Mouse (Mus musculus): ENCODE results near the gene Fam168a. TPM values are rescaled to one million over a fixed set of nuclear protein-coding genes. Genes with fewer than 3 reads are reported as not detected.
A peak's percentile ranks its signal among the peaks of the same experiment; 100 is the strongest.

The Fam168a gene
- total RNA-seq (2021): 10 to 100 TPM; 52.2 to 60.2 TPM
- long read RNA-seq, experiment 1, full-length matches to known transcripts: 2 of 6 reads
- long read RNA-seq, experiment 1, partial matches to known transcripts: 1 of 6 reads
- long read RNA-seq, experiment 1, other reads (novel, unspliced or antisense): 3 of 6 reads
- long read RNA-seq, experiment 2, partial matches to known transcripts: 0 of 2 reads
- long read RNA-seq, experiment 2, other reads (novel, unspliced or antisense): 2 of 2 reads

DNA sequence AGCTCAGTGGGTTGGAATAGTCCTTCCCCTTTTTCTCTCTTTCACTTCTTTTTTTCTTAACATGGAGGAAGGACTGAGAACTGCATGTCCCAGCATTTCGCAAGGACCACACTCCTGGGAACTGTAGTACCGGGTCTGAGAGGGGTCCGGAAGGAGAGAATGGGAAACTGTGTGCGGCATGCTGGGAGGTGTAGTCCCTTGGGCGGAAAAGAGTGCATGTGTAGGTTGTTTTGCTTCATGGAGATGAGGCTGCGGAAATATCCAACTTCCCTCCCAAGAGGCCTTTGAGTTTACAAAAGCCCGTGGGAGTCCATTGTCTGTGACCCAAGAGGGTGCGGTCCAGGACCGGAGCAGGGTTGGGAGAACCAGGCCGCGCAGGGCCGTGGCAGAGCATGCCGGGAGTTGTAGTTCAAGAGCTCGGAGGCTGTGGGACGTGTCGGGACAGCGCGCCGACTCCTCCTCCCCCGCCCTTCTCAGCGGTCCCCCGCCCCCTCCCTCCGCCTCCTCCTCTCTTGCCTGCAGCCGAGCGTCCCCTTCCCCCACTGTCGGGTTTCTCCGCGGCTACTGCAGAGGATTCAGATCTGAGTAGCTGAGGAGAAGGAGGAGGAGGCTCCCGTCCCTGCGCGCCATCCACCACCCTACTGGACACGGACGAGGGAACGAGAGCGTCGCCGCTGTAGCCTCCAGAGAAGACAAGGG, at the start of gene Fam168a:
Fam168a (plus strand) TSS at position 493 of the 699 bp plus-strand sequence.
- DNase-seq: peak; percentile 96 to 98

DNA sequence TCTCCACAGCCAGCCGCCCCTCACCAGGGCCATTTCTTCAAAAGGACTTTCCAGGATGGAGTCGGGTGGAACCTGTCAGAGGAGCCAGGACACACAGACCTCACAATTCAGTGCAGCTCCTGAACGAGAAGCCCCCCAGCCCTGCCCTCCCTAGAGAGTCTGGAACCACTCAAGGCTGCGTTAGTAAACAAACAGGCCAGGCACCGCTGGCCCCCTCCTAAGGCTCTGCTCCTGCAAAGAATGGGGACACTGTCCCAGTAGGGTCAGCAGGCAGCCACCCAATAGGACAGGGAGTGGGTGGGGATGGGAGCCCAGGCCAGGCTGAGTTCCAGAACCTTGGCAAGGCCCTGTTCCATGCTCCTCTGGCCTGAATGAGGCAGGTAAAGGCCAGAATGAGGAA, 49.7 kb upstream of the Fam168a start:
- no peak for DNase-seq

DNA sequence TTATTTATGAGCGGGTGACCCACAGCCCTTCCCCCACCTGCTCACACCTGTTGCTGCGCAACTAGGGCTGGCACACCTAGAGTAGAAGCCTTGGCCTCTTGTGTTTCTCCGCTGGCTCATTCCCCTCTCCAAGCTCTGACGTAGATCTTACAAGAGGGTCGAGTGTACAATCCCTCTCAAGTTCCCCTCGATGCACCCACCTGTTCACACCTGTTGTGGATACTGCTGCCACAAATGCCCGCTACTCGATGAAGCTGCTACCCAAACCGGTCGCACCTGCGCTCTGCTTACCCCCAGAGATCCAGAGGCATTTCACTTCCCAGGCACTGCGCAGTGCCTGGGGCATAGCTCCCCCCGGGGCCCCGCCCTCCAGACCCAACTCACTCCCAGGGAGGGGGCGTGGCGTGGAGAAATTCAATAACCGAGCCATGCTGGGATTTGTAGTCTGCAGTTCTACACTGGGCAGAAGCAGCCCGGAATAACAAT, 48.3 kb upstream of the Fam168a start:
- peak; percentile 31 to 62 for DNase-seq

DNA sequence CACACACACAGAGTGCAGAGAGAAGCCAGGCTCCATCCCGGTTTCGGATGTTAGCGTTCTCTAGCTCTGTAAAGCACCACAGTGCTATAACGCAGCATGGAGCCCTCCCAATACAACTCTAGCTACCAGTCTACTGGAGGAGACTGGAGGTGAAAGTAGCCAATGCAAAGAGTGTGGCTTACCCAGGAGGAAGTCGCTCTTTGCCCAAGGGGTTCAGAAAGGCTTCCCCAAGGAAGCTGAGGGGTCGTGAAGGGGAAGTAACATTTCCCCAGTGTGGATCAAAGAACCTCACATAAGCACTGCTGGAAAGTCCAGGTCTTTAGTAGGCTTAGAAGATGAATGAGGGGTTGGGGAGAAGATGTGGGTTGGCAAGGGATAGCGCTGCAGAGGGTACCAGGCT, 45.2 kb upstream of the Fam168a start:
- DNase-seq: no peak

DNA sequence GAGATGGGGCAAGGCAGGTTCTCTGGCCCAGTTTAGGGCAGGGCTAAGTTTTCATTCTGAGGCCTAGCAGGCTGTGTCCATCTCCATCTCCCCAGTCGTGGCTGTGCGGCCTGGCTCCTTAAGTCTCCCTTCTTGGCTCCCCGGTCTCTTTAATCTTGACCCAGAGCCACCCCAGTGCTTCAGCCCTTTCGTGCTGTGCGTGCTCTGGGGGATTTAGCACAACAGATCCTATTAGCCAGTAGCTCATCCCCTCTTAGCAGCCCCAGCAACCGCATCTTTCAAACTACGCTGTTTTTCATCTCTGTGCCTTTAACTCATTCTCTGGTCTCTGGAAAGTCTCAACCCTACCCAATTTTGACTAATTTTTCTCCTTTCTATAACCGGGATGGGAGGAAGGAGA, 44.2 kb upstream of the Fam168a start, which contains the start of gene Plekhb1:
Plekhb1 (minus strand) TSS at position 184 of the 400 bp plus-strand sequence.
- no peak for DNase-seq

DNA sequence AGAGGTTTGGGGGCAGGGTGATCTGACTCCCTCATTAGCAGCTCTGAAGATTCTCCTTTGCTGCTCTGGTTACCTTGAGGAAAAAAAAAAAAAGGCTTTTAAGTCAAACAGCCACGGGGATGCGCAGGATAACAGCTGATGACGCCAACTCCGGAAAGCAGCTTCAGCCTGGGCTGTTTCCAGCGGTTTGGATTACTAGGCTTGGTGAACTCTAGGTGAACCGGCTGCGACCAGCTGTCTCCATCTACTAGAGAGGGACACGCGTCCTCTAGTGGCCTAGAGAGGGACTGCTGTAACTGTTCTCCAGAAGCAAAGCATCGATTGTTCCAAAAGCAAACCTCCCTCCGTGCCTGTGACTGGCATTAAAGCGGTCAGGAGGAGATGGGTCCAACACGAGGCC, 43.2 kb upstream of the Fam168a start:
- peak; percentile 88 to 91 for DNase-seq

DNA sequence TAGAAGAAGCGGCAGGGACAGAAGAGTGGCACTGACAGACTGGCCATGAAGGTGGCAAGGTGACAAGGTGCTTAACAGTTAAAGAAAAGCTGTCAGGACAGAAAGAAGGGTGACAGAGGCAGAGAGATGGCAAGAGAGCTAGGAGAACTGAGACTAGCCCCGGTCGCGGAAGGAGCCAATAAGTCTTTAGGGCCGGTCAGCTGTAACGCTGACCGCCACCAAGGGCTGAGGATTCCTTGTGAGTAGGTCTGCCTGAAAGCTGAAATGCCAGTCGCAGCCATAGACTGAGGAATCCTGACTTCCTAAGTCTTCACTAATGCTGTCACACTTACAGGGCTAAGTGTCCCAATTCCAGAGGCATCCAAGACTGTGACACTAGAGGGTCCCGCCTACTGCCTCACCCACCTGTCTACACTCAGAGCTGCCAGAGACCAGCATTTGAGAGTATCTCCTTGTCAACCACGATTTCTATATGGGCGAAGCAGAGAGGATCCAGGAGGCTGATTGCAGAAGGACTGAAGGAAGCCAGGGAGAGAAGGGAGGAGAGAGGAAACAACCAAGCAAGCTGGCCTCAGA, 42.6 kb upstream of the Fam168a start:
- DNase-seq: no peak

DNA sequence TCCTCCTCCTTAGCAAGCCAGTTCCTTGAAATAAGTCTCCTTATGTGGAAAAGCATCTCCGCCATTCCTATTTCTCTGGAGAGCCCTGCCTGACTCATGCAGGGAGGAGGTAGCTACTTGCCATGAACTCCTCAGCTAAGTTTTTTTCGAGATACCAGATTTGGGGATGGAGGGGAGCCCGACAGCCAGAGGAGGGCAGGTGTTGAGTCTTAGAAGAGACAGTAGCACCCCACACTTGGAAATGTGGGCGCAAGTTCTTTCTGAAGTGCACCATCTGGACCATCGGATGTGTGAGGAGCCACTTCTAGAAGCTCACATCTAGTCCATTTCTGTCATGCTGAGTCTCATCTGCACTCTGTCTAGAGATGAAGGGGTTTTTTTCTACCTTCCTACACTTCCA, 35.8 kb upstream of the Fam168a start:
- DNase-seq: no peak

DNA sequence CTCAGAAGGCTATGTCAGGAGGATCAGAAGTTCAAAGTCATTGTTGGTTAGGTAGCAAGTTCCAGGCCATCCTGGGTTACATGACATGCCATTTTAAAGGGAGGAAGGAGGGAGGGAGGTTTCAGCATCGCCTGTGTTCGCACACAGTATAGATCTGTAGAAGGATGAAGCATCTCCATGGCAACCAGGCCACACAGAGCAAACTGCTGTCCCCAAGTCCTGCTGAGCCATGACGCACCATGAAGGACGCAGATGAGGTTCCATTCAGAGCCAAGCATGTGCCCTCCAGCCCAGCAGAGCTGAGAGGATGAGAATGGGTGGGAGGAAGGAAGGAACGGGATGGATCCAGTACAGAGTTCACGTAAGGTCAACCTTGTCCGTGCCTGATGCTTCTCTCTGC, 33.0 kb upstream of the Fam168a start:
- DNase-seq: no peak

DNA sequence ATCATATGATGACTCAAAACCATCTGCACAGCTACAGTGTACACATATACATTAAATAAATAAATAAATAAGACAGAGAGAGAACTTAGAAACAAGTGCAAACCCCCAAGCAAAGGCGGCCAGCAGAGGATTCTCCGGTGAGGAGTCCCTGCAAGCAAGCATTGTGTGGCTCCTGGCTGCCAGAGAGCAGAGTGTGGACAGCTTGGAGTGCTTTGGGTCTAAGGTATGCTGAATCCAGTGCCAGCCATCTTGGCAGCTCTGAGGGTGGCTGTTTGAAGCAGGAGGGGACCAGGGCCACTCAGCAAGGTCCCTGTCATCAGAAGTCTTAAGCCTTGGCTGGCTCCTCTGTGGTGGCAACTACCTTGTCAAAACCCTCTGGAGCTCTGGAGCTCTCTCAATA, 31.5 kb upstream of the Fam168a start:
- DNase-seq: no peak

DNA sequence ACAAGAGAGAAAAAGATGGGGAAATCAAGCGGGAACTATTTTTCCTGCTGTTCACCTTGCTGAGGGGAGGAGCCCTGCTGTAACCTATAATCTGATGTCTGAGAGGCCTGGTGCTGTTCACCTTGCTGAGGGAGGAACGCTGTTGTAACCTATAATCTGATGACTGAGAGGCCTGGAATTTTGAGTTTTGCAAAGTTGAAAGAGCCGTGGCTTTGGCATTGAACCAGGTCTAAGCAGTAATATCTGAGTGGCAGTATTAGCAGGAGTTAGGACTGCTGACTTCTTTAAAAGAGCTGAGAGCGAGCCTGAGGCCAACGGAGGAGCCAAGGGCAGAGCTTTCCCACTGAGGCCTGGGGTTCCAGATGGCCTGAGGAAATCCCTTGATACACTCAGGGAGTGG, 28.4 kb upstream of the Fam168a start:
- DNase-seq: no peak

DNA sequence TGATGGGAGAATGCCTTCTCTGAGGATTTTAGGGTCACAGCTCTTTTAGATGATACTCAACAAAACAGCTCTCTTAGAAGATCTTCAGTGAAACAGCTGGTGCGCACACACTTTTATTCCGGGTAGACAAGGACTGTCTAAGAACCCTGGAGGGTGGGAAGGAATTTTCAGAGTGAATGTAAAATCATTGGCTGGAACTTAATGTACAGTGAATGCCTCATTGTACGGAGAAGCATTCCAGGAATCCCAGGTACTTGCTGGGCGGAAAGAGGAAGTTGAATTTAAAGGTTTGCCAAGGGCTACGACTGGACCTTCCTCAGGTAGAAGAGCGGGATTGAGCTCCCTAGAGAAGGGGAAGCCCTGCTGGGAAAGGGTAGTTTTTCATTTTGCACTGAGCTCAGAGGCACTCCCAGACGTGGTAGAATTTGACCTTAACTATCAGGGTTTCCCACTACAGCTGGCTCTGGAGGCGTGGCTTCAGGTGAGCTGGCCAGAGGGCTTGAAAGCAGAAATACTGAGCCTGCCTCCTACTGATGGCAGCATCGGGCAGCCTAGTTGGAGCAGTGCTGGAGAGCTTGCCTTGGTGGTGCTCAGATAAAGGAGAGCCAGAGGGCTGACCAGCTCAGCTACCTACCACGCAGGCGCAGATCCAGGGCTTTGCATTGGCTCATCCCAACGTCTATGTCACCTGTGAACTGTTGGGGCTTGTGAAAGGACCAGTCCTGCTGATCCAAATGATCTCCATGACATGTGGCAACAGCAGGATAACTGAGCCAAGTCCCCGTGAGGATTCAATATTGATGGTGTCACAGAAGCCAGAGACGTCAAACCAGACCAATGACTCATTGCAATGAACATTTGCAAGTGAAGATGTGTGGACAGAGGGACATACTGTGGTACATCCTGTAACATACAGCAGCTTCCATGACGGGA, 27.2 kb upstream of the Fam168a start:
- no peak for DNase-seq

DNA sequence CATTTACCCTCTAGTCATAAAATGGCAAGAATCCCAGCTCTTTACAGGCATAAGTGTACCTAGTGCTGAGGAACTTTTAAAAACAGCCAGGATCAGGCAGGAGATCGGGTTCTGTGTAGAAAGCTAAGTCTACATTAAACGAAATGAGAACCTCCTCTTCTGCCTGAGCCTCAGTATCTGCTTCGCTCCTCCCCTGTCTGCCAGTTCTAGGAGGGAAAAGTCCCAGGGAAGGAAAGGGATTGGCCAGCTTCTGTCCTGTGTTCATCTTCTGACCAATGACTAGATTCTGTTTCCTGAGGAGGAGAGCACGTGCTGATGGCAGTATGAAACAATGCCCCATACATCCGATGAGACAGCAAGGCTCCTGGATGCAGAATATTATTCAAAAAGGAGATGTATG, 25.3 kb upstream of the Fam168a start:
- no peak for DNase-seq

DNA sequence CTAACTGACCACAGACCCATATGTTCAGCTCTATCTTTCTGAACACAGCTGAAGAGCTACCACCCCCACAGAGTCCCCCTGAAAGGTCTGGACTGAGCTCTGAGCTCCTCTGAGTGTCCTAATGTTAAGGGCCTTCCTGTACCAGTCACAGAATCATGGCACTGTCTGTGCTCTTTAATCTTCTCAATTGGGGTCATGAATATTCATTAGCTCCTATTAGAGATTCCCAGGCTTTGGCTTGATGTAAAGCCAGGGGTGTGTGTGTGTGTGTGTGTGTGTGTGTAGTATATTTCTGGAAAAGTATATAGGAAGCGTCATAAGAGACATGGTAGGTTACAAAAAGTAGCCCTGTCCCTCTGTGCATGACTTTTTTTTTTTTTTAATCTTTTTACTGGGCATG, 23.2 kb upstream of the Fam168a start:
- no peak for DNase-seq

DNA sequence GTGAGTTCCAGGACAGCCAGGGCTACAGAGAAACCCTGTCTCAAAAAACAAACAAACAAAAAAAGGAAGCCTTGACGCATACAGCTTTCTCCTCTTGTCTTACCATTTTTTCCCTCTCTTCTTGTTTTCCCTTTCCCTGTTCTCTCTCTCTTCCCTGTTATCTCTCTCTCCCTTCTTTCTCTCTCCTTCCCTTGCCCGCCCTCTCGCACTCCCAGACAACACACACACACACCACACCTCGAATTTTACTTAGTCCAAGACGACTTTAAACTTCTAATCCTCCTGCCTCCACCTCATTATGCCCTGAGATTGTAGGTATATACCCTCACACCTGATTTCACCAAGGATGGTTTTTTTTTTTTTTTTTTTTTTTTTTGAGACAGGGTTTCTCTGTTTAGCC, 22.4 kb upstream of the Fam168a start:
- DNase-seq: no peak

DNA sequence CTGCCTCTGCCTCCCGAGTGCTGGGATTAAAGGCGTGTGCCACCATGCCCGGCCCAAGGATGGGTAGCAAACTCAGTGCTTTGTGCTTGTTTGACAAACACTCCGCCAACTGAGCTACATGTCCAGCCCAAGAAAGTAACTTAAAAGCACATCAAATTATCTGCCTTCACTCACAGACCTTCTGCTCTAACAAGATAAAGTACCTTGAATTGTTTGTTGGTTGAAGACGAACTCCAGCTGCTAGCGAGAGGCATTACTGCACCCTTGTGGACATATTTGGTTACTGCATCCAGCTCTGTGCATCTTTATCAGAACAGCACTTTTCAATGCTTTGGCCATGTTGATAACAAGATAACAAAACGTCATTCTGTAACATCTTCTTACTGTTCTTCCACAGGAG, 21.9 kb upstream of the Fam168a start:
- DNase-seq: peak; percentile 30 to 64

DNA sequence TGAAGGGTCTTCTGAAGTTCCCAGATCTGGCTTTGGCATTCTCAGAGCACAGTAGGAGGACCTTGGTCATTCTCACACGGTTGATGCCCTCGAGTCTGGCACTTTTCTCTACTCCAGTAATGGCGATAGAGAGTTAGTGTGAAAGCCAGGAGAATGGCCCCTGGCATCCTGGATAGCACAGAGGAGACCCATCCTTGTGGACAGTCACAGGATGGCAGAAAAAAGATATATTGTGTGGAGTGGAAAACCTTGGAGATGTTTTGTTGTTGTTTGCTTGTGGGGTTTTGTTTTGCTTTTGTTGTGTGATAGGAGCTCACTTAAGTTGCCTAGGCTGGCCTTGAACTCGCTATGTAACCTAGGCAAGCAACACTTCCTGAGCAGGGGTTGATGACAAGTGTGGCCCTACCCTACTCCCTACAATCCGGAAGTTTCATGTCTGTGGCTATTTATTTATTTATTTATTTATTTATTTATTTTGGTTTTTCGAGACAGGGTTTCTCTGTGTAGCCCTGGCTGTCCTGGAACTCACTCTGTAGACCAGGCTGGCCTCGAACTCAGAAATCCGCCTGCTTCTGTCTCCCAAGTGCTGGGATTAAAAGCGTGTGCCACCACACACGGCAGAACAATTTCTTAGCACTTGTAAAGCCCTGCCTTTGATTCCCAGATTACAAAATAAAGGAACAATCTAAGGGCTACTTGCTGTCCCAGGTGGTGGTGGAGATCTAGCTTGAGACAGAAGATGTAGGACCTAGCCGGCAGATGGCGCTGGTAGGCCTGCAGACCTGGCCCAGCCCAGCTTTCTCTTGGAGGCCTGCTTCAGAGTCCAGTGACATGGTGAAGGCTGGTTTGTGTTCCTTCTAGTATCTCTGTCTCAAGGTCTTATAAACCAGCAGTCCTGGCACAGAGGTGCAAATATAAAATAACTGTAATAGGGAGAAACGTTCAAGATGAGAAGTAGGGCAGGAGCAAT, 21.1 kb upstream of the Fam168a start:
- peak; percentile 80 to 89 for DNase-seq

DNA sequence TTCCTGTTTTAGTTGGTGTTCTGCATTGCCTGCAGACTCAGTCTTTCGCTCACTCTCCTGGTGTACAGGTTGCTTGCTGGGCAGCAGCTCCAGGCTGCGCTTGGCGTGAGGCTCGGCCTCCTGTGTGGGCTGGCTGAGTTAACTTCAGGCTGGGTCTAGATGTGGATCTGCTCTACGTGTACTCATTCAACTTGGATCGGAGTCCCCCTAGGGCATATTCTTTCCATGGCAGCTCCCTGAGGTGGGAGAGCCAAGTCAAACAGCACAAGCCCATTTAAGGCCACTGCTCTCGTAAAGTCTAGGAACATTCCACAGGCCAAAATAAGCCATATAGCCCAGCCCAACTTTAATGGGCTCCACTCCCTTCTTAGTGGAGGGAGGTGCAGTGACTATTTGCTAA, 18.0 kb upstream of the Fam168a start:
- no peak for DNase-seq

DNA sequence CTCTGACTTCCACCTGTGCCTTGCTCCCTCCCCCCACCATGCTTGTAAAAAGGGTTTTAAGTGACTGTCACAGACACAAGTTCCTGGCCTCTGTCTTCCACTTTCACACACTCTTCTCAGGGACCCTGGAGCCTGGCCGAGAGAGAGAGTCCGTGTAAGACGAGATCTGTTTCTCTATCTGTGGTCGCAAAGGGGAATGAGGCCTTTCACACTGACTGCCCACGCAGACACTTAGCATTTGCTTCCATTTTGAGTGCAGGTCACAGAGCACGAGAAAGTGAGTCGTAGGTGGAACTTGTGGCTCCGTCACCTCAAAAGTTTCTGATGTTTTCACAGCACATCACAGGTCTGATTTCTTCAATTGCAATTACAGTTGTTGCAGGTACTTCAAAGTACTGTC, 13.2 kb upstream of the Fam168a start:
- no peak for DNase-seq

DNA sequence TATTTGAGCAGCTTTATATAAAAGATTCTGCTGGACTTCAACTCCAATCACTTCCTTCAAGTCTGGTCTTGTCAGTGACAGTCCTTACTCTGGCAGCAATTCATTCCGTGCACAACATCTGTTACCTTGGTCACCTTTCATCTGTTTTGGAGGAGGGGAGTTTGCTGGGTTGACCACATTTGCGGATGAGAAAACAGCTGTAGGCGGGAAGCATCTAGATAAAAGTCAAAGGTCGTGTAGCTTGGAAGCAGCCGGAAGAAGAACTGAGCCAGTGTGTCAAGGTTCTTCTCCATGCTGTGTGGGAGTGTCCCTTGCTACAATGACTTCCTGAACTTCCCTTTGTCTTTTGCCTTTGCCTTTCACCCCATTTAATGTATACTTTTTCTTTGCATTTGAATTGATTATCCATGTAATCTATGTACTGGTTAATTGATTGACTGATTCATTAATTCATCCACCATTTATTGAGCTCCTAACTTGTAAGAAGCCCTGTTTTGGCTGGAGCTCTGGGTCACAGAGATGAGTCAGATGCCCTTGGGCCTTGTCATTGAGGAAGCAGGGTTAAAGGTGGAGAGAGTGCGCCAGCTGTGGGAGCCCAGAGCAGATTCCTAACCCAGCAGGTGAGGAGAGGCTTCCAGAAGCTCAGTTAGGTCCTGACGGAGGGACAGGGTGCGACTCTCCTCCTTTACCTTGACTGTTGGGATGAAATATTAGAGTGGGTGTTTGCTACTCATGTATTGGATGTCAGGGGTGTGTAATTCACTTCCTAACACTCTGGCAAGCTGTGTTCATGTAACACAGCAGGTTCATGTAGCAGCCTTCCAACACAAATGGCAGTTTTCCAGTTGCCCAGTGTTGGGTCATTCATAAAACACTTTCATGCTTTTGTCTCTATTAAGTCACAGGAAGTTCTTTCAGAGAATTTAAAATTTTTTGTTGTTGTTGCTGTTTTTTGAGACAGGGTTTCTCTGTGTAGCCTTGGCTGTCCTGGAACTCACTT, 6.4 kb upstream of the Fam168a start:
- DNase-seq: peak; percentile 42 to 64
